Mouse (Mus musculus) bone marrow macrophage, adult 2 months (primary cell): ENCODE data around the gene Ilf3.

Experiments
- CTCF ChIP-seq: IDR thresholded peaks from 2 replicates; pipeline ENCODE4 v1.5.1; 2012; ENCODE audit warnings: low read depth, mild to moderate bottlenecking, low read length, moderate library complexity
- POLR2A ChIP-seq: IDR thresholded peaks from 2 replicates; pipeline ENCODE4 v1.6.1; 2012; ENCODE audit warnings: mild to moderate bottlenecking, low read depth, low read length, borderline replicate concordance

DNA sequence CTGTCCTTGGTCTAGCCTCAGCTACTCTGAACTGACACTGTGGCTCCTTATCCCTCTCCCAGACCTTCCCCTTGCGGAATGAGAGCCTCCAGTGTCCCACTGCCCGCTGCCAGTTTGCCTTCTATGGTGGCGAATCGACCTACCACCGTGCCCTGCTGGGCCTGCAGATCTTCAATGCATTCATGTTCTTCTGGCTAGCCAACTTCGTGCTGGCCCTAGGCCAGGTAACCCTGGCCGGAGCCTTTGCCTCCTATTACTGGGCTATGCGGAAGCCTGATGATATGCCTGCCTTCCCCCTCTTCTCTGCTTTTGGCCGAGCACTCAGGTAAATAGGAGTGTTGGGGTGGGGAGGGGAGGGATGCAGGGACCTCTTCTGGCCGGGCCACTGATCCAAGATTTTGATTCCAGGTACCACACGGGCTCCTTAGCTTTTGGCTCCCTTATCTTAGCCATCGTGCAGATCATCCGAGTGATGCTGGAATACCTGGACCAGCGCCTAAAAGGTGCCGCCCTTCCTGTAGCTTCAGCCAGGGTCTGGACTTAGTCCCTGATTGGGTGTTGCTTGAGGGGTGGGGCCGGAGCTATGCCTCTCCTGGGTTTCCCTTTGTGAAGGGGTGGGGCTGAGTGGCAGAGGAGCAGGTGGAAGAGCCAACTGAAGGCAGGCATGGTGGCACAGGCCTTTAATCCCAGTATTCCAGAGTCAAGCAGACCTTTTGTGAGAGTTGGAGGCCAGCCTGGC lies 20.9 kb upstream of the Ilf3 start:
- TF ChIP-seq CTCF = no peak
- TF ChIP-seq POLR2A = no peak
